Mouse (Mus musculus) midbrain, postnatal 0 days (tissue): Measurements from ENCODE around the gene Klhl11. TPM values are rescaled to one million over a fixed set of nuclear protein-coding genes. Genes with fewer than 3 reads are reported as not detected.

Experiments used
- ATAC-seq: fragments of 200-750 bp; cut with Nextera tagmentation; 2 replicates; pipeline ENCODE4 v1.8.0; 2017; ENCODE audit warnings: moderate number of reproducible peaks, mild to moderate bottlenecking, moderate TSS enrichment, moderate library complexity; ENCODE audit not compliant: low FRiP score
- DNase-seq: peaks from one replicate; pipeline ENCODE4 v3.0.0-alpha.2; 2015; ENCODE audit warnings: low spot score
- H3K27ac ChIP-seq: fragments of 300-500 bp; sonication (generic); 2 replicates; pipeline ENCODE4 v1.5.1; 2014; ENCODE audit warnings: low read depth, mild to moderate bottlenecking, low read length, mixed read lengths
- H3K27me3 ChIP-seq: fragments of 300-500 bp; sonication (generic); 2 replicates; pipeline ENCODE4 v1.6.1; 2014; ENCODE audit warnings: low read length, control low read depth, mixed read lengths; ENCODE audit not compliant: insufficient read depth
- H3K36me3 ChIP-seq: fragments of 300-500 bp; sonication (generic); 2 replicates; pipeline ENCODE4 v1.6.1; 2014; ENCODE audit warnings: low read length, control low read depth, mixed read lengths; ENCODE audit not compliant: insufficient read depth
- H3K4me1 ChIP-seq: fragments of 300-500 bp; sonication (generic); 2 replicates; pipeline ENCODE4 v1.6.1; 2014; ENCODE audit warnings: mild to moderate bottlenecking, control low read depth, antibody characterized with exemption, low read length, mixed read lengths; ENCODE audit not compliant: insufficient read depth
- H3K4me2 ChIP-seq: fragments of 300-500 bp; sonication (generic); 2 replicates; pipeline ENCODE4 v1.6.1; 2014; ENCODE audit warnings: low read depth, mild to moderate bottlenecking, low read length, mixed read lengths; ENCODE audit not compliant: poor library complexity, severe bottlenecking
- H3K4me3 ChIP-seq: fragments of 300-500 bp; sonication (generic); 2 replicates; pipeline ENCODE4 v1.5.1; 2014; ENCODE audit warnings: low read depth, mild to moderate bottlenecking, low read length, moderate library complexity
- H3K9ac ChIP-seq: fragments of 300-500 bp; sonication (generic); replicated peaks from 2 replicates; pipeline ENCODE4 v1.6.1; 2014; ENCODE audit warnings: mild to moderate bottlenecking, low read length, moderate library complexity, mixed read lengths; ENCODE audit not compliant: poor library complexity, severe bottlenecking
- H3K9me3 ChIP-seq: fragments of 300-500 bp; sonication (generic); 2 replicates; pipeline ENCODE4 v1.6.1; 2016; ENCODE audit warnings: low read length, control low read depth
- CTCF ChIP-seq: IDR thresholded peaks from 2 replicates; pipeline ENCODE4 v1.5.1; 2016; ENCODE audit warnings: antibody characterized with exemption, mild to moderate bottlenecking
- WGBS: fragments of 180-500 bp; shearing (Covaris S2); extraction: QIAGEN DNeasy Blood & Tissue Kit; methylation state at CpG from one replicate; pipeline ENCODE4 v1.1.7; 2014; 5-methylcytosine and 5-hydroxymethylcytosine counted together
- polyA plus RNA-seq: library from polyadenylated mRNA; unstranded; fragments of >200 nt; fragmentation: Nextera tagmentation; extraction: Ambion mirVana; gene quantifications from 2 replicates; pipeline ENCODE4 v1.2.1, GENCODE M21; 2015
- total RNA-seq: library from RNA; depleted of rRNA; stranded (reverse); fragments of >200 nt; gene quantifications from 2 replicates; pipeline ENCODE4 v1.2.3, GENCODE M21; 2014

Gene Klhl11
- total and polyA plus RNA-seq, 2 experiments from 2014 or later = 10.3 to 57.4 TPM

- ATAC-seq = no peak
- peaks cover 6% of the 10 kb centered on the region for H3K4me1 ChIP-seq
- H3K4me3 ChIP-seq = no peak overlapping the region
- 91% methylated on average over 1 of the region's 1 CpGs for WGBS
- peaks cover 20% of the 10 kb centered on the region; the same call in 1 of the 2 replicates for H3K36me3 ChIP-seq
- no peak overlapping the region for H3K4me2 ChIP-seq
- TF ChIP-seq CTCF = no peak
- no peaks in the 10 kb centered on the region for H3K27me3 ChIP-seq
- H3K9ac ChIP-seq = no peak overlapping the region
- DNase-seq = no peak
- H3K9me3 ChIP-seq = no peaks in the 10 kb centered on the region
- no peak overlapping the region for H3K27ac ChIP-seq
Measured at GRCm38 (mm10) chr11:100465229-100465792, 7.2 kb downstream of the Klhl11 start.

GRCm38 (mm10) chr11:100462699-100463098 is 9.8 kb downstream of the Klhl11 start:
- Histone ChIP-seq H3K27ac (no peak overlapping the region), H3K4me1 (no peaks in the 10 kb centered on the region), H3K9me3 (no peaks in the 10 kb centered on the region), H3K27me3 (no peaks in the 10 kb centered on the region), H3K4me3 (no peak overlapping the region), H3K36me3 (peaks cover 23% of the 10 kb centered on the region; the same call in 1 of the 2 replicates), H3K4me2 (no peak overlapping the region), H3K9ac (no peak overlapping the region)
- no peak for ATAC-seq
- DNase-seq = no peak
- TF ChIP-seq CTCF = no peak
- WGBS = 95% methylated on average over 10 of the region's 10 CpGs

- TF ChIP-seq CTCF = no peak
Measured at GRCm38 (mm10) chr11:100457711-100458110, 14.8 kb downstream of the Klhl11 start.

GRCm38 (mm10) chr11:100457247-100457646 is 15.3 kb downstream of the Klhl11 start:
- no peak overlapping the region for H3K4me3 ChIP-seq
- no peak for ATAC-seq
- H3K27me3 ChIP-seq = no peaks in the 10 kb centered on the region
- H3K9me3 ChIP-seq = no peaks in the 10 kb centered on the region
- H3K9ac ChIP-seq = no peak overlapping the region
- peaks cover 9% of the 10 kb centered on the region; the same call in 1 of the 2 replicates for H3K36me3 ChIP-seq
- H3K4me1 ChIP-seq = no peaks in the 10 kb centered on the region
- 86% methylated on average over 4 of the region's 4 CpGs for WGBS
- no peak overlapping the region for H3K27ac ChIP-seq
- no peak for DNase-seq
- no peak overlapping the region for H3K4me2 ChIP-seq
- TF ChIP-seq CTCF = no peak

More at GRCm38 (mm10) chr11:100457711-100458110, 14.8 kb downstream of the Klhl11 start:
- Histone ChIP-seq H3K27me3 (no peaks in the 10 kb centered on the region), H3K9me3 (no peaks in the 10 kb centered on the region), H3K4me2 (no peak overlapping the region), H3K4me1 (no peaks in the 10 kb centered on the region), H3K36me3 (peaks cover 13% of the 10 kb centered on the region; the same call in 1 of the 2 replicates), H3K4me3 (no peak overlapping the region), H3K9ac (no peak overlapping the region), H3K27ac (no peak overlapping the region)
- ATAC-seq = no peak
- no peak for DNase-seq
- 93% methylated on average over 5 of the region's 5 CpGs for WGBS

DNA sequence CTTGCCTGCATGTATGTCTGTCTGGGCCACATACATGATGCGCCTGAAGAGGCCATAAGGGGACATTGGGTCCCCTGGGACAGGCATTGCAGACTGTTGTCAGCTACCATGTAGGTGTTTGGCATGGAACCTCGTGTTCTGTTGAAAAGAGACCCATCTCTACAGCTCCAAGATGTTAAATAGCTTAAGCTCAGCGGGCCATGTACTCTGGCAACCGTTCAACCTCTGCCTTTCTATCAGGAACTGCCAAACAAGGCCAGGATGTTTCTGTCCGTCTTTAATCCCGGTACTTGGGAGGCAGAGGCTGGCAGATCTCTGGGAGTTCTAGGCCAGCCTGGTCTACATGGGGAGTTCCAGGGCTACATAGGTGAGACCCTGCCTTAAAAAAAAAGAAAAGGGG is 29.9 kb downstream of the Klhl11 start:
- DNase-seq (no peak), ATAC-seq (no peak)
- H3K4me1 ChIP-seq = peaks cover 7% of the 10 kb centered on the region
- H3K4me3 ChIP-seq = no peak overlapping the region
- H3K27me3 ChIP-seq = no peaks in the 10 kb centered on the region
- no peaks in the 10 kb centered on the region for H3K9me3 ChIP-seq
- no peak for TF ChIP-seq CTCF
- no peak overlapping the region for H3K4me2 ChIP-seq
- WGBS = 80% methylated on average over 6 of the region's 6 CpGs
- H3K36me3 ChIP-seq = 0 out of 2 replicates have a peak, but pooled peaks cover 2% of the 10 kb centered on the region
- H3K9ac ChIP-seq = no peak overlapping the region
- no peak overlapping the region for H3K27ac ChIP-seq

DNA sequence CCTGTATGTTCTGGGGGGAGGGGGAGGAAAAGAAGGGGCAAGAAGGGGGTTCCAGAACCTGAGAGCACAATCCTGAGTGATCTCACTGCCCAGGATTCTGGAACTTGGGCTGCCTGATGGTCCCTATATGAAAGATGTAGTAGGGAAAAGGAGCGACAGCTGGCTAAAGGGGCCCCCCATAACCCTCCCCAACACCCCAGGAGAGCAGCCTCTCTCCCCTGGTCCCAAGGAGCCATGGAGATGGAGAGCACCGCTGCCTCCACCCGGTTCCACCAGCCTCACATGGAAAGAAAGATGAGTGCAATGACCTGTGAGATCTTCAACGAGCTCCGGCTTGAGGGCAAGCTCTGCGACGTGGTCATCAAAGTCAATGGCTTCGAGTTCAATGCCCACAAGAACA is 30.7 kb downstream of the Klhl11 start, which contains the start of the genes Nt5c3b and Klhl10:
Gene Nt5c3b (minus strand): TSS at position 12 of the 400 bp plus-strand sequence.
Gene Klhl10 (plus strand): TSS at position 121 of the 400 bp plus-strand sequence.
- H3K27ac ChIP-seq = peak within 1 kb of the TSS; percentile 75
- peak within 1 kb of the TSS; percentile 90 for H3K9ac ChIP-seq
- H3K4me2 ChIP-seq = peak within 1 kb of the TSS; percentile 87
- ATAC-seq = no peak
- DNase-seq = no peak
- no peak for TF ChIP-seq CTCF
- H3K36me3 ChIP-seq = 0 out of 2 replicates have a peak, but pooled peaks cover 5% of the 10 kb centered on the region
- WGBS = 87% methylated on average over 8 of the region's 8 CpGs
- no peaks in the 10 kb centered on the region for H3K9me3 ChIP-seq
- peak within 1 kb of the TSS; percentile 86 for H3K4me3 ChIP-seq
- H3K4me1 ChIP-seq = peaks cover 7% of the 10 kb centered on the region
- H3K27me3 ChIP-seq = no peaks in the 10 kb centered on the region
